Mouse (Mus musculus) right cerebral cortex, postnatal 14 days (tissue): ENCODE data around the gene Wdr74.
"Not testable (repeated sequence)": the region's sequence is repeated elsewhere in the genome, so short reads cannot be mapped to it uniquely, and the experiment has no call there.

Experiments
- DNase-seq: peaks from one replicate; pipeline ENCODE4 v3.0.0; 2022

Gene Wdr74

DNA sequence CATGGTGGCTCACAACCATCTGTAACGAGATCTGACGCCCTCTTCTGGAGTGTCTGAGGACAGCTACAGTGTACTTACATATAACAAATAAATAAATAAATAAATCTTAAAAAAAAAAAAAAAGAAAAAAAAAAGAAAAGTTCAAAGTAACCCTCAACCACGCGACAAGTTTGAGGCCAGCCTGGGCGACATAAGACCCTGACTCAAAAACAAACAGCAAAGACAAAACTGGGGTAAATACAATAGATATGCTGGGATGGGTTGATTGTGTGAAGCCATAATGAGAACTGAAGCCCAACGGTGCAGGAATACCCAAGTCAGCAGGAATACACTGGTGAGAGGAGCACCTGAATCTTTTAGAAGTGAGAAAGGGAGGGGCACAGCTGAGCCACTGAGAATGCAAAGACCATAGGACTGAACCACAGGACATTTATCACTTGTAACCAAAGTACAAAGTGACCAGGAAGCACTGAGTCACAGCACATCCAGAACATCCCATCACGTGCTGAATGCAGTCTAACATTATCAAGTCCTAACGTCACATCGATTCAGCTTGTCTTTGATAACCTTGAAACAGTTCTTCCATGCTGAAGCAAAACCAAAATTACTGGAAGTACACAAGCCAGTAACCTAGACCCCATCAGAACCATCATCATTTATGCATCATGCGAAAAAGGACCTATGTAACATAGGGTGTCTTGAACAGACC, 18.7 kb upstream of the Wdr74 start:
- DNase-seq: no peak

DNA sequence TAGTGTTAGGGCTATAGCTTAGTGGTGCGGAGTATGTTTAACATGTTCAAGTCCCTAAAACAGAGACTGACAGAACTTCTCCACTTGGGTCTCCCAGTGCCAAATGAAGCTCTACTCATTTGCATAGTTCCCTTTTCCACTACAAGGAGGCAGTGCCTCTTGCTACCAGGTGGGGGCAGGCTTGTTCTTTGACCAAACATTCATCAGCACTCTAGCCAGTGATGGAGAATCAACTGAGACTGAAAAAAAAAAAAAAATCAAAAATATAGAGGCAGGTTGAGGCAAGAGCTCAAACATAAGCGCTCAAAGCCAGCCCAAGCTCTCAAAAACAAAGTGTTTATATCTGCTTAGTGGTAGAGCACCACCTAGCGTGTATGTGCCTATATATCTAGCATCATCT, 17.3 kb upstream of the Wdr74 start:
- DNase-seq: peak; percentile 13

DNA sequence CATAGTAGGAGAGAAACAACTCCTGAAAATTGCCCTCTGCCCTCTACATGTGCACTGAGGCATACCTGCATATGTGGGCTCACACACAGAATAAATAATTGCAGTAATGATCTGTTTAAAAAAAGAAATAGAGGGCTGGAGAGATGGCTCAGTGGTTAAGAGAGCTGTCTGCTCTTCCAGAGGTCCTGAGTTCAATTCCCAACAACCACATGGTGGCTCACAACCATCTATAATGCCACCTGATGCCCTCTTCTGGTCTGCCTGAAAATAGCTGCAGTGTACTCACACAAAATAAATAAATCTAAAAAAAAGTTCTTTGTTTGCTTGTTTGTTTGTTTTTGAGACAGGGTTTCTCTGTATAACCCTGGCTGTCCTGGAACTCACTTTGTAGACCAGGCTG, 16.6 kb upstream of the Wdr74 start:
- not testable (repeated sequence) for DNase-seq

DNA sequence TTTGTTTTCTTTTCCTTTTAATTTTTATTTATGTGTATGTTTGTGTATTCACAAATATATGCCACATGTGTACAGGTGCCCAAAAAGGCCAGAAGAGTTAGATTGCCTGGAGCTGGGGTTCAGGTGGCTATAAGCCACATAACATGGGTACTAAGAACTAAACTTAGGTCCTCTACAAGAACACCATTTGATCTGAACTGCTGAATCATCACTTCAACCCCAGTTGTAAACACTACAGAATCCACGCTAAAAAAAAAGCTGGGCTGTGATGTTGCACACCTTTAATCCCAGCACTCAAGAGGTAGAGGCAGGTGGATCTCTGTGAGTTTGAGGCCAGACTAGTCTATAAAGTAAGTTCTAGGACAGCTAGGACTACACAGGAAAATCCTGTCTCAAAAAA, 14.2 kb upstream of the Wdr74 start:
- DNase-seq: no peak

DNA sequence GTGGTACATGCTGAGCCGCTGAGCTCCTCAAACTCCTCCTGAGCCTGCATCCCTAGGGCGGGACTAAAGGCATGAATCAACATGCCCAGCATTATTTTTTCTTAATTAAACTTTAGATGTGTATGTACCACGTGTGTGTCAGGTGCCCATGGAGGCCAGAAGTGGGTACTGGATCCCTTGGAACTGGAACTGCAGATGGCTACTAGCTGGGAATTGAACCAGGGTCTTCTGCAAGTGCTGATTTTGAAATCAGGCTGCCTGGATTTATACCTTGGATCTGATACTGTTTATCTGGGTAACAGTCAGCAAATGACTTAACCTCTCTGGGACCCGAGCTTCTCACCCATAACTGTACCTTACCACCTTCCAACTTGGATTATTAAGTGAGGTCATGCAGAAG, 13.6 kb upstream of the Wdr74 start:
- DNase-seq: no peak

DNA sequence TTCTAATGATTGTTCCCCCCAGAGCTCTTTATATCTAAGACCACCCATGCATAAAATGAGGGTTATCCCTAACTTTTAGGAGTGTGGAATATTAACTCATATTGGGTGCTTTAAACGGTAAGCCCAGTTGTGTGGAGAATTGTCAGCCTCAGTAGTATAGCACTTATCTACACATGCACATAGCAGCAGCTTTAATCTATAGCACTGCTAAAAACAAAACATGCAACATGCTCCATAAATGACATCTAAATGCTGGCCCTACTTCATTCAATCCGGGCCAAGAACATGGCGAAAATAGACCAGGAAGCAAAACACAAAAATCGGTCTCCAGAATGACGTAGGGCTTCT, 13.1 kb upstream of the Wdr74 start:
- no peak for DNase-seq

DNA sequence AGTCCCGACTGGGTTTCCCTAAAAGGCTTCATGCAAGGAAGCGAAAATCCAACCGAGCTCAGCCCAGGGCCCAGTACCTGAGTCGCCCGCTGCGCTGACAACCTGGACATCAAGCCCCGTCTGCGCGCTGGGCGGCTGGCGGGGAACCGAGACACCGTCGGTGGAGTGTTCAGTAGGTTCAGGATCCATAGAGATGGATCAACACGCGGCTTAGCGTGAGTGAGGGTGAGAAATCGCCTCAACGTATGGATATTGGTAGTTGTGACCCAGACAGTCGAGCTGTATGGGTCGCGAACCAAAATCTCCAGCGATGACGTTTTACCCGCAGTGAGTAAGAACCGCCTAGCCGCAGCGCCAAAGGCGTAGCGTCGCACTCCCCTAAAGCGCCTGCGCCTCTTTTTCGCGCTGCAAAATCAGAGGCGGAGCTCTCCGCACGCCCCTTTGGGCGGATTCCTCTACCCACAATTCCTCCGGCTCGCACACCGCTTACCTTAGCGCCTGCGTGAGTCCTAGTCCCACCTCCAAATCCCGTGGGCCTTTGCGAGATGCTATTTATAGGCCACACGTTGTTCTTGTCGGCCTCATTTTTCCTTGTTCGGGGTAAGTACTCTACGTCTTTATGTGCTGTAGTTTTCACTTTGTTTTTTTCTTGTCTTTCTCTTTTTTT, 12.6 kb upstream of the Wdr74 start, which contains the start of gene Slc3a2:
Gene Slc3a2 (minus strand): TSS at position 463 of the 667 bp plus-strand sequence.
- peak; percentile 91 for DNase-seq

DNA sequence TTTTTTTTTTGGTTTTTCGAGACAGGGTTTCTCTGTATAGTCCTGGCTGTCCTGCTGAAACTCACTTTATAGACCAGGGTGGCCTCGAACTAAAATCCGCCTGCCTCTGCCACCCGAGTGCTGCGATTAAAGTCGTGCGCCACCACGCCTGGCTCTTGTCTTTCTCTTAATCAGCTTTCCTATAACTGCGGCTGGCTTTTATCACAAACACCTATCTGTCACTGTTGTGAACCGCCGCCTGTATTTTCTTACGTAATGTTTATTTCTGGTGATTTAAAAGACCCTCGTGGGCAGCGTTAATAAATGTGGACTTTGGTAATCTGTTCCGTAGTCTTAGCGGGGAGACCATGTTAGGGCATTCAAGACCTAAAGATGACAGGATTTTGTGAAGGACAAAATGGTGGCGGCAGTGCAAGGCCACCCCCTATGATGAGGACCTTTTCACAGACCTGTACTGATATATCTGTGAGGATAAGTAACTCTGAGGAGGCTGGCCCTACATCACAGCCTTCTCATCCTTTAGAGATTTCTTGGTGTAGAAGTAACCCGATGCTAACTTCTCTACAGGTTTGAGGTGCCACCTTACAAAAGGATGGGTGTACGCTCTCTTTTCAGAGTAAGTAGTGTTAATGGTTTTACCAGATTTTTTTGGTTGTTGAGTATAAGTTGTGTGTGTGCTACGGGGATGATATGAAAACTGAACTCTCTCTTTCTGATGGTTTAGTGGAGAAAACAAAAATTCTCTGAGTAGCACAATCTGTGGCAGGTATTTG, 11.9 kb upstream of the Wdr74 start:
- DNase-seq: peak; percentile 12

DNA sequence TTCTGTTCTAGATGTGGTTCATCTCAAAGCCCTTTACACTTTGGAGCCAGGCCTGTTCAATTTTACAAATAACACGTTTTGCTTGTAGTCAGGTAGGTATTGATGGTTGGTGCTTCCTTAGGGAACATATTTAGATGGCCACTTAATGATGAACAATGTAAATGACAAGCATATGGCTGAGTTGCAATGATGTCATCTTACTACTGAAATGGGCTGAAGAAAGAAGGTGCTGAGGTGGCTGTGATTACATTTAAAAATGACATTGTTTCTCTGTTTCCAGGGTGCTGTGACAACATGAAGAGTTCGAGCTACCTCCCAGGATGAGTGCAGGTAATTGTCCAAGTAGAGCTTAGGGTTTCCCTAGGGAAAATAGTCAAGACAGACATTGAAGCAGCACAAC, 11.2 kb upstream of the Wdr74 start:
- no peak for DNase-seq

DNA sequence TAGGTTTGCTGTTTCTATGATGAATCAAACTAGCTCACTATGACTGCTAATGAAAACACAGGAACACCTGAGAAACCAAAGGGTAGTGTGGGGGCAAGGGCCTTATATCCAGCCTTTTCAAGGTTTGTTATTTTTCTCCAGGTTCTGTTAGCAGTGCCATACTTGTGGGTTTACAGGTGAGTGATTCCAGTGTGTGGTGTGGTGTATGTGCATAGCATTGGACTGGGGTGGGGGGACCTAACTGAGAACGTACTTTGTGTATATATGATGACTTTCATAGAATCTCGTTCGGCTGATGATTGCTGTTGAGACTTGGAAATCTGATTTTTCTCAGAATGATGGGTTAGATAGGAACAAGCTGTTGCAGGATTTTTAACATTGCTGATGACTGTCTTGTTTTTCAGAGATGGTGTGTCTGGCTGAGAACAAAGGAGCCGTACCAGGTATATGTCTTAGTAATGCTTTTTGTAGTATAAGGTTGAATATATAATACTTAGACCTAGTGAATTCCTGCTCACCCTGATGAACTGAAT, 10.5 kb upstream of the Wdr74 start:
- DNase-seq: no peak

DNA sequence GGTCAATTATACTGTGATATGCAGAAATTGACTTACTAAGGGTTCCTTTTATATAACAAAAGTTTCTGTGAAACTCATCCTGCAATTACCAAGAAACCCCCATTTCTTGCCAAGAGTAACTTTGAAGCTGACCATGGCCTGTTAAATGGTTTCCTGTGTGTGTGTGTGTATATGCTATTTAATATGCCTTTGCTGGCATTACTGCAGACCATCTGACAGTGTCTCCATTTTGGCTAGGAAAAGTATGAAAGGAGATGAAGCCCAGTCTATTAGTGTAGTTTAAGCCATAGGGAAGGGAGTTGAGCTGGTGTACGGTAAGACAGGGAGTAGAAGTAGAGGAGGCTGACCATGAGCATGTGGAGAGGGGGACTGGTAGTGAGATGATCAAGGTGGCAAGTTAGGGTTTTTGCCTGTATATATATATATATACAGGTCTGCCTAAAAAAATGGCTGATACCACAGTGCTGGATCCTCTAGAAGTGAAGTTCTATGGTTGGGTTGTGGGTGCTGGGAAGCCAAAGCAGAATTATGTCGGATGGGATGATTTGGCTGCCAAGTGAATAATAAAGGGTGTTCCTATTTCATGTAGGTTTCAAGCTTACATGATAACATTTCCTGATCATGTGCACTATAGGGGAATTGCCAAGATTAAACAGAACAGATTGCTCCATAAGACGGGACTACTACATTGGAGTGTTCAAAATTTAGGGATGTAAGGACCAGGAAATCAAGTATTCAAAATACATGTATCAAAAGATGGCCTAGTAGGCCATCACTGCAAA, 8.8 kb upstream of the Wdr74 start:
- no peak for DNase-seq

DNA sequence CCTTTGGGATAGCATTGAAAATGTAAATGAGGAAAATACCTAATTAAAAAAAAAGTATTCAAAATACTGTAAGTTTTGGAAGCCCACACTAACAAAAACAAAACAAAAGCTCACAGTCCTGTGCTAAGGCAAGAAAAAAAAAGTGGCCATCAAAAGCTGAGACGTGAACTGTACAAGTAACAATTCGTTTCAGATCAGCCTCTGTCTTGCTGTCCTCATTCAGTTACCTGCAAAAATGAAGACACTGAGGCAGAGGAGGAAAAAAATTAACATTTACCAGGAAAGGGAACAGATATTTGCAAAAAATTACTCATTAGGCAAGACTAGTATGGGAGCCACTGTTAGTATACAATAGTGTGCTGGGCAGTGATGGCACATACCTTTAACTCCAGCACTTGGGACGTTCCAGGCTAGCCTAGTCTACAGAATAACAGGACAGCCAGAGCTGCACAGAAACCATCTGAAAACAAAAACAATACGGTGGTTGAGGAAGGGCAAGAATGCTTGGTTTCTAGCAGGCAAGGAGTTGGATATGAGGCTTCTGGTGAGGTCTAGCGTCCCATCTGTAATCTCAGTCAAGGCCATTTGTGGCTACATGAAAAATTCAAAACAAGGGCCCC, 8.0 kb upstream of the Wdr74 start:
- DNase-seq: no peak

DNA sequence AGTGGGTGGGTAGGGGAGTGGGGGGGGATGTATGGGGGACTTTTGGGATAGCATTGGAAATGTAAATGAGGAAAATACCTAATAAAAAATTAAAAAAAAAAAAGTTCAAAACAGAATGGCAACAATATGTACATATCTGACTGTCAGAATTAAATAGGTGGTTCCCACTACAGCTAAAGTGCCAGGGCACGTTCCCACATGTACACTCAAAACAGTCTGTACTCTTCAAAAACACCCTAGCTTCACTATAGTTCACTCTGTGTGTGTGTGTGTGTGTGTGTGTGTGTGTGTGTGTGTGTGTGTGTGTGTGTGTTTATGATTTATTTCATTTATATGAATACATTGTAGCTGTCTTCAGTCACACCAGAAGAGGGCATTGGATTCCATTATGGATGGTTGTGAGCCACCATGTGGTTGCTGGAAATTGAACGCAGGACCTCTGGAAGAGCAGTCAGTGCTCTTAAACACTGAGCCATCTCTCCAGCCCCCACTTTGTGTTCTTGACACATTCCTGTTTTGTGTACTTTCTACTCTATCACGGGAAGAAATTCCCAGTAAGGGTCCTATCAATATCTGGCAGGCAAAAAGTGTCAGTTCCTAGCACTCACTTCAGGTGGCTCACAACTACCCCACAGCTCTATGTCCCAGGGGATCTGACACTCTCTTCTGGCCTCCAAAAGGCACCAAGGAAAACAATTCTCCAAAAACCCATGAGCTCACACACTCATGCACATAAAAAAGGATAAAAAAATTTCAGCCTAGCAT, 7.1 kb upstream of the Wdr74 start:
- DNase-seq: not testable (repeated sequence)

DNA sequence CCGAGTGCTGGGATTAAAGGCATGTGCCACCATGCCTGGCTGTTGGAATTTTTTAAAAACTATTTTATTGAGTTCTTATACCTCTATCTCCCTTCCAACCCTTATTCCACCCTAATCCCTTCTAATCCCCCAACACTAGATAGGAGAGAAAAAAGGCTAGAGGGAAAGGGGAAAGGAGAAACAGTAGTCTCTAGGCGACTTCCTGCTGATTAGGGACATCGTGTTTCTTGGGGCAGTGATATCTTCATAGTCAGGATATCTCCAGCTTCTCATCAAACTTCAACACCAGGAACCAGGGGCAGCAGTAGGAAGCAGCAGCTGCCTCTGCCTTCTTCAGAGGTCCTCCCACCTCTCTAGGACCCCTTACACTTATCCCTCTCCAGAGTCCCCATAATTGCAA, 1.3 kb upstream of the Wdr74 start:
- no peak for DNase-seq

DNA sequence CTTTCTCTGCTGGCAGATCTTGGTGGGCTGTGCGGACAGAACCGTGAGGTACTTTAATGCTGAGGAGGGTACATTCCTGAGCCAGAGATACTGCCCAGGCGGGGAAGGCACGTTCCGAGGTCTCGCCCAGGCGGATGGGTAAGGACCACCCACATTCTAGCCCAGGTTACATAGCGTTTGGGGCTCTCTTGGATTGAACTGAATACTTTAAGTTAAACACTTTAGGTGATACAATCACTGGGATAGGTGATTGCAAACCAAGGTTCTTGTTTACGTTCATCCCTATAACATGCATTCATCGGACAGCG, 487 bp downstream of the Wdr74 start:
- DNase-seq: no peak

DNA sequence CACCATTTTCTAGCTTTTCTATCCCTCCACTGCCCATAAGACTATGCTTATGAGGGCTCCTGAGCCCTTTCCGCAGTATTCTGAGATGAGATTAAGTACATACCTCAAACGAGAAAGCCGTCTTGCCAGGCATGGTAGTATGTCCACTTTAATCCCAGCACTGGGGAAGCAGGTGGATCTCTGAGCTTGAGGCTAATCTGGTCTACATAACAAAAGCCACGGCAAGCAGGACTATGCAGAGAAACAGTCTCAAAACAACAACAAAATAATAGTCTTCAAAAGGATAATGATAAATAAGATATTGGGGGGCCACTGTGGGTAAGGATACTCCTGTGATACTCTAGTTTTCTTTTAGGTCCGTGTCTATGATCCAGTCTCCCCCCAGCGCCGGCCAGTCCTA, 3.3 kb downstream of the Wdr74 start:
- DNase-seq: no peak

DNA sequence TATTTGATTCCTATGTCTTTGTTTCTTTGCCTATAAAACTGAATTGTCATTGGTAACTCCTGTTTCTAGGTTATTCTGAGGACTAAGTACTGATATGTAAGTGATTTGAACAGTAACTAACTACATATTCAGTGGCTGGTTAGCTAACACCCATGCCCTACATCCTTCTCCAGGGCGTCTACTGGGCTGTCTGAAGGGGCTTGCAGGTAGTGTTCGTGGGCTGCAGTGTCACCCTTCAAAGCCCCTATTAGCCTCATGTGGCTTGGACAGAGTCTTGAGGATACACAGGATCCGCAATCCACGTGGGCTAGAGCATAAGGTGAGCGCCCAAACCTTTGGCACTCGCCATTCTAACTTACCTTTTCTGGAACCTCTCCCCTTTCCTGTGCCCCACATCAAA, 4.0 kb downstream of the Wdr74 start:
- DNase-seq: no peak

DNA sequence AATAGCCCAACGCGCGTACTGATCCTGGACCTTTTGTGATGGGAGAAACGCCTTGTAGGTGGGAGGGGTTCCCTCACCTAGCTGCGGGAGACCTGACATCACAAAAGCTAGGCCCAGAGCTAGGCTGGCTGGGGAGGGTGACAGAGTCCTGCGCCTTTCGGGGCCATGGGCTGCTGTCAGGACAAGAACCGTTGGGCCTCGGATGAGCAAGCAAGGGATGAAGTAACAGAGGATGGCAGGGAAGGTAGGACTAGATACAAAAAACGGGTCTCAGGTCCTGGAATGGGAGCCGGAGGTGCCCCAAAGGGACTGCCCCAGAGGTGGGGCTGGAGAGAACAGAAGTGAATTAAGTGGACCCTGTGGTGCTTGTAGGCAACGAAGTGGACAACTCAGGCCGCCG, 5.0 kb downstream of the Wdr74 start, which contains the start of gene 1700092M07Rik:
Gene 1700092M07Rik (plus strand): TSS at position 116 of the 400 bp plus-strand sequence.
- DNase-seq: no peak

DNA sequence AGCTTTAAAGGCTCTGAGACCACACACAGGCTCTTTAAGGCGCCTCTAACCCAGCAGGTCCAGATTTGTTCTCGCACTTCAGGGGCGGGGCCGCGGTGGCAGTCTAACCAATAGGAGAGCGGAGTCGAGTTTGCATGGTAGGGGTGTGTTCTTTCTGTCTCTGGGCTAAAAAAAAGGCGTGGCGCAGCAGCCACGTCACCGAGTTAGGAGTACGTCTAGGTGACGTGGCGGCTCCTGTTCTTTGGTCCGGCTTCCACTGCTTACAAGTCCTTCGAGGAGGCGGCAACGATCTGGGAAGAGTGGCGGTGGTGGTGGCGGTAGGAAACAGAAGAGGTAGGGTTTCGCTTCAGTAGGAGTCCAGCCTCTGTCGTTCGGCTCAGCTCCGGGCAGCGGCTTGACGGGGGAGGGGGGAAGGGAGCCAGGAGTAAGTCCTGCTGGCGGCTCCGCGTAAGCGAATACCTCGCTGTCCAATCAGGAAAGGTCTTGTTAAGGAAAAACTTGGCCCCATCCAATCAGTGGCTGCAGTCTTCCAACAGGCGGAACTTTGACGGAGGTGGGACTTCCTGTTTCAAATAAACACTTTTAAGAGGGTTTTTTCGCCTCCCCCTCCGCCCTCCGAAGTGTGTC, 5.7 kb downstream of the Wdr74 start, which contains the start of gene Stx5a:
Gene Stx5a (plus strand): TSS at position 171 of the 627 bp plus-strand sequence.
- DNase-seq: peak; percentile 91

DNA sequence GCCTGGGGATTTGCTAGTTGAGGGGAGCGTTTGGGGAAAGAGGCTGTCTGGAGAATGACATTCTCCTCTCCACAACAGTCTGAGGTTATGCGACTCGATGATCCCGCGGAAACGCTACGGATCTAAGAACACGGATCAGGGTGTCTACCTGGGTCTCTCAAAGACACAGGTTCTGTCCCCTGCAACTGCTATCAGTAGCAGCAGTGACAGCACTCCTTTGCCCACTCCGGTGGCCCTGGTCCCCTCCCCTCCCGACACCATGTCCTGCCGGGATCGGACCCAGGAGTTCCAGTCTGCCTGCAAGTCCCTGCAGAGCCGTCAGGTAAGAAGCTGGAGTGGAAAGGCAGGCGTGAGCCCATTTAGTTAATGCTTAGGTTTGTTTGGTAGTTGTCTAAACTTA, 6.5 kb downstream of the Wdr74 start:
- no peak for DNase-seq

DNA sequence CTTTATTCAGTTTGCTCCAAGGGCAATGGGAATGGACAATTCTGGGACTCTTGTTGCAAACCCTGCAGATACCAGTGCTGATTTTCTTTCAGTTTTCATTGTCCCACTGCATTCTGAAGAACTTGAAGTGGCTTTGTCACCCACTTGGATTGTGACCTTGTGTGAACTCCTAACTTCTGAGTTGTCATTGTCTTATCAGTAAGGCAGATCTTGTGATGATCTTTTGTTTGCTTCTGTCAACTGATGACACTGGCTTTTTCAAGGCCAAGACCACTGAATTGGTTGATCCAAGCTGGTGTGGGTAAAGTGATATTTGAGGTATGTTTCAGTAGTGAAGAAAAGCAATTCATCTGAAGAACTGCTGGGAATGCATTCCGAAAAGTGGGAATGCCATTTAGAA, 9.8 kb downstream of the Wdr74 start:
- DNase-seq: no peak
